Mouse (Mus musculus): ENCODE results near the gene S100a10.

GRCm38 (mm10) chr3:93511036-93511435 lies 43.8 kb upstream of the S100a10 start:
- TF ChIP-seq CTCF (IDR thresholded peaks at IDR 0.05; ENCODE audit: control insufficient read depth, insufficient read depth, insufficient replicate concordance, low read depth, low read length) (no peak), POLR2A (IDR thresholded peaks at IDR 0.05; ENCODE audit: control insufficient read depth, low read depth, low read length) (no peak)

Measured in testis, adult 2 months (tissue).